Mouse (Mus musculus): Measurements from ENCODE around the gene Gm2056. TPM values are rescaled to one million over a fixed set of nuclear protein-coding genes. Genes with fewer than 3 reads are reported as not detected.

Gm2056 gene
- 3.3 TPM for polyA plus RNA-seq (2014; fragmentation: Illumina TruSeq; extraction: RNeasy Lipid Tissue Mini Kit (QIAGEN cat#74804); ENCODE audit: low read depth, low replicate concordance)

DNA sequence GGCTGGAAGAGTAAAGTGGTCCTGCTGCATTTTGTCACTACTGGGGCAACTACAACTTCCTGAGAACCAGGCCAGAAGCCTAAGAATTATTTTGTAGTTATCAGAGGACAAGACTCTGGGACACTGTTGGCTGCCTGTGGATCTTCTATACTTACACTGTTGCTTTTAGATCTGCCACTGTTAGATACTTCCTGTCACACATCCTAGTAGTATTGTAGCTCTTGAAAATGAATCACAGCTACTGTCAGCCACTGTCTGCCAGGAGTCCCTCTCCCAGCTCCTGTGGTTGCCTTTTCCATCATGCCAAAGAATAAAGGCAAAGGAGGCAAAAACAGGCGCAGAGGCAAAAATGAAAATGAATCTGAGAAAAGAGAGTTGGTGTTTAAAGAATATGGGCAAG is at the start of gene Gm2056:
Gene Gm2056, plus strand, starts transcription at position 301 of the 400 bp plus-strand sequence.

DNA sequence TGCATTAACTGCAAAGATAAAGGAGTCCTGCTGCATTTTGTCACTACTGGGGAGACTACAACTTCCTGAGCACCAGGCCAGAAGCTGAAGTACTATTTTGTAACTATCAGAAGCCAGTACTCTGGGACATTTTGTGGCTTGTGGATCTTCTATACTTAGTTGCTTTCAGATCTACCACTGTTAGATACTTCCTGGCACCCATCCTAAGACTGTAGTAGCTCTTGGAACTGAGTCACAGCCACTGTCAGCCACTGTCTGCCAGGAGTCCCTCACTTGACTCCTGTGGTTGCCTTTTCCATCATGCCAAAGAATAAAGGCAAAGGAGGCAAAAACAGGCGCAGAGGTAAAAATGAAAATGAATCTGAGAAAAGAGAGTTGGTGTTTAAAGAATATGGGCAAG is 15.3 kb upstream of the Gm2056 start, which contains the start of gene Gm2075:
Gene Gm2075, plus strand, starts transcription at position 301 of the 400 bp plus-strand sequence.

GRCm38 (mm10) chr12:88018671-88019070 is 8.1 kb upstream of the Gm2056 start, which contains the start of gene Gm6803:
Gene Gm6803 (minus strand): TSS chr12:88018771.

Other genes with a start within 250 kb of the Gm2056 start
- not detected for gene Gm21936, start 231.5 kb upstream of the Gm2056 start, polyA plus RNA-seq (2014; fragmentation: Illumina TruSeq; extraction: RNeasy Lipid Tissue Mini Kit (QIAGEN cat#74804); ENCODE audit: low read depth, low replicate concordance)
- gene BB287469, start 210.4 kb upstream of the Gm2056 start, polyA plus RNA-seq (2014; fragmentation: Illumina TruSeq; extraction: RNeasy Lipid Tissue Mini Kit (QIAGEN cat#74804); ENCODE audit: low read depth, low replicate concordance): 10.9 TPM
- gene Gm2001, start 184.7 kb upstream of the Gm2056 start, polyA plus RNA-seq (2014; fragmentation: Illumina TruSeq; extraction: RNeasy Lipid Tissue Mini Kit (QIAGEN cat#74804); ENCODE audit: low read depth, low replicate concordance): not detected
- not detected for gene Gm2016, start 152.9 kb upstream of the Gm2056 start, polyA plus RNA-seq (2014; fragmentation: Illumina TruSeq; extraction: RNeasy Lipid Tissue Mini Kit (QIAGEN cat#74804); ENCODE audit: low read depth, low replicate concordance)
- gene Gm2022, start 131.6 kb upstream of the Gm2056 start, polyA plus RNA-seq (2014; fragmentation: Illumina TruSeq; extraction: RNeasy Lipid Tissue Mini Kit (QIAGEN cat#74804); ENCODE audit: low read depth, low replicate concordance): not detected
- not detected for gene Gm2035, start 107.1 kb upstream of the Gm2056 start, polyA plus RNA-seq (2014; fragmentation: Illumina TruSeq; extraction: RNeasy Lipid Tissue Mini Kit (QIAGEN cat#74804); ENCODE audit: low read depth, low replicate concordance)
- not detected for gene Gm2042, start 72.9 kb upstream of the Gm2056 start, polyA plus RNA-seq (2014; fragmentation: Illumina TruSeq; extraction: RNeasy Lipid Tissue Mini Kit (QIAGEN cat#74804); ENCODE audit: low read depth, low replicate concordance)
- gene Gm2075, start 15.2 kb upstream of the Gm2056 start, polyA plus RNA-seq (2014; fragmentation: Illumina TruSeq; extraction: RNeasy Lipid Tissue Mini Kit (QIAGEN cat#74804); ENCODE audit: low read depth, low replicate concordance): not detected
- gene Gm6803, start 8.2 kb upstream of the Gm2056 start, polyA plus RNA-seq (2014; fragmentation: Illumina TruSeq; extraction: RNeasy Lipid Tissue Mini Kit (QIAGEN cat#74804); ENCODE audit: low read depth, low replicate concordance): not detected
- not detected for gene Gm16368, start 56.7 kb downstream of the Gm2056 start, polyA plus RNA-seq (2014; fragmentation: Illumina TruSeq; extraction: RNeasy Lipid Tissue Mini Kit (QIAGEN cat#74804); ENCODE audit: low read depth, low replicate concordance)
- not detected for gene Gm10436, start 155.1 kb downstream of the Gm2056 start, polyA plus RNA-seq (2014; fragmentation: Illumina TruSeq; extraction: RNeasy Lipid Tissue Mini Kit (QIAGEN cat#74804); ENCODE audit: low read depth, low replicate concordance)
- gene Gm8332, start 223.1 kb downstream of the Gm2056 start, polyA plus RNA-seq (2014; fragmentation: Illumina TruSeq; extraction: RNeasy Lipid Tissue Mini Kit (QIAGEN cat#74804); ENCODE audit: low read depth, low replicate concordance): not detected
- not detected for gene Gm5662, start 247.5 kb downstream of the Gm2056 start, polyA plus RNA-seq (2014; fragmentation: Illumina TruSeq; extraction: RNeasy Lipid Tissue Mini Kit (QIAGEN cat#74804); ENCODE audit: low read depth, low replicate concordance)

Data from testis, adult 10 weeks (tissue).